Mouse (Mus musculus): ENCODE results near the gene Tbx3. TPM values are rescaled to one million over a fixed set of nuclear protein-coding genes. Genes with fewer than 3 reads are reported as not detected.
A peak's percentile ranks its signal among the peaks of the same experiment; 100 is the strongest.

Gene Tbx3
- total and polyA plus RNA-seq, 2 experiments from 2014 or later = 1.1 to 4.0 TPM

DNA sequence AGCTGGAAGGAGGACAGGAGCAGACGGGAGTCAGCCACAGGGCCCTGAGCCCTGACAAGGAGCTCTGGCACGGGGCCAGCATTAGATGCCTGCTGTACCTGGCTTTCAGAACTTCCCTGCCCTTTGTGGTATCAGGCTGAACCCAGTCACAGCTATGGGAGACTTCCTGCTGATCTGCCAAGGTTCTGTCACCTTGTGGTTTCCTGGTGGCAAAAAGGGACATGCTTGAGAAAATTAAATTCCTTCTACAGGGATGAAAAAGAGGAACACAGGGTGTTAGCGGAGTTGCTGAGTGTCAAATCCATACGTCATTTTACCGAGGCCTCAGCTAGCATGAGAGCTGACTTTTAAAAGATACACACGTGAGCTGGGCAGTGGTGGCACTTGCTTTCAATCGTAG, 62.5 kb downstream of the Tbx3 start:
- no peak for TF ChIP-seq CTCF (IDR thresholded peaks at IDR 0.05)
- no peak overlapping the region for H3K4me2 ChIP-seq (ENCODE audit: low read depth, low read length, poor library complexity, severe bottlenecking)
- H3K9ac ChIP-seq (replicated peaks; ENCODE audit: low read length, poor library complexity, severe bottlenecking) = no peak overlapping the region
- H3K4me3 ChIP-seq (ENCODE audit: low read depth, low read length) = no peak overlapping the region
- H3K27ac ChIP-seq (ENCODE audit: low read depth, low read length) = no peak overlapping the region
- no peaks in the 10 kb centered on the region for H3K36me3 ChIP-seq (ENCODE audit: insufficient read depth, low read length)
- peak; percentile 10 for DNase-seq (ENCODE audit: low spot score)
- ATAC-seq (ENCODE audit: low FRiP score) = no peak
- no peaks in the 10 kb centered on the region for H3K9me3 ChIP-seq (ENCODE audit: low read length)
- no peaks in the 10 kb centered on the region for H3K27me3 ChIP-seq (ENCODE audit: insufficient read depth, low read length)
- no peaks in the 10 kb centered on the region for H3K4me1 ChIP-seq (ENCODE audit: insufficient read depth, low read length)
- 64% methylated on average over 7 of the region's 7 CpGs for WGBS

Other genes starting within 250 kb of the Tbx3 start
- gene Tbx5, start 162.0 kb downstream of the Tbx3 start, total RNA-seq (2014; rRNA removed) = not detected in 2 replicates
- gene Tbx5, start 162.0 kb downstream of the Tbx3 start, polyA plus RNA-seq (2015; fragmentation: Nextera tagmentation; extraction: Ambion mirVana) = 0.04 TPM in 1 of 2 replicates, not detected in the other

All from midbrain, postnatal 0 days (tissue).